Mouse (Mus musculus): Measurements from ENCODE around the gene Tns3. TPM values are rescaled to one million over a fixed set of nuclear protein-coding genes. Genes with fewer than 3 reads are reported as not detected.

Tns3 gene
- polyA plus RNA-seq, 1 experiment from 2014 or later: 8.8 TPM

- 97% methylated on average over 3 of the region's 3 CpGs for WGBS
- no peak for ATAC-seq (replicated peaks; ENCODE audit: low FRiP score)
These were observed 18.7 kb downstream of the Tns3 start for GRCm38 (mm10) chr11:8645609-8646008.

GRCm38 (mm10) chr11:8644272-8644671, 20.1 kb downstream of the Tns3 start:
- no peaks in the 10 kb centered on the region for H3K27me3 ChIP-seq (ENCODE audit: control insufficient read depth, insufficient read depth, low read length)
- no peak overlapping the region for H3K9ac ChIP-seq (ENCODE audit: low read length)
- H3K4me1 ChIP-seq (replicated peaks; ENCODE audit: control insufficient read depth, insufficient read depth, low read length): no peaks in the 10 kb centered on the region
- ATAC-seq (replicated peaks; ENCODE audit: low FRiP score): no peak
- no peak overlapping the region for H3K4me2 ChIP-seq (ENCODE audit: low read depth, low read length, severe bottlenecking)
- H3K36me3 ChIP-seq (ENCODE audit: control insufficient read depth, insufficient read depth, low read length): no peaks in the 10 kb centered on the region
- H3K4me3 ChIP-seq (ENCODE audit: low read depth, low read length): no peak overlapping the region
- 95% methylated on average over 2 of the region's 2 CpGs for WGBS
- no peak for DNase-seq (ENCODE audit: low spot score)
- H3K9me3 ChIP-seq (ENCODE audit: control insufficient read depth, low read length): no peaks in the 10 kb centered on the region
- no peak overlapping the region for H3K27ac ChIP-seq (ENCODE audit: low read depth, low read length)

More at GRCm38 (mm10) chr11:8645609-8646008, 18.7 kb downstream of the Tns3 start:
- Histone ChIP-seq H3K4me2 (ENCODE audit: low read depth, low read length, severe bottlenecking) (no peak overlapping the region), H3K27ac (ENCODE audit: low read depth, low read length) (no peak overlapping the region), H3K36me3 (ENCODE audit: control insufficient read depth, insufficient read depth, low read length) (no peaks in the 10 kb centered on the region), H3K4me3 (ENCODE audit: low read depth, low read length) (no peak overlapping the region), H3K4me1 (replicated peaks; ENCODE audit: control insufficient read depth, insufficient read depth, low read length) (no peaks in the 10 kb centered on the region), H3K9me3 (ENCODE audit: control insufficient read depth, low read length) (no peaks in the 10 kb centered on the region), H3K9ac (ENCODE audit: low read length) (no peak overlapping the region), H3K27me3 (ENCODE audit: control insufficient read depth, insufficient read depth, low read length) (no peaks in the 10 kb centered on the region)
- DNase-seq (ENCODE audit: low spot score): no peak

- no peak overlapping the region for H3K9ac ChIP-seq (ENCODE audit: low read length)
- 35% methylated on average over 10 of the region's 10 CpGs for WGBS
- ATAC-seq (replicated peaks; ENCODE audit: low FRiP score) (no peak), DNase-seq (ENCODE audit: low spot score) (no peak)
- H3K27me3 ChIP-seq (ENCODE audit: control insufficient read depth, insufficient read depth, low read length): no peaks in the 10 kb centered on the region
- no peaks in the 10 kb centered on the region for H3K4me1 ChIP-seq (replicated peaks; ENCODE audit: control insufficient read depth, insufficient read depth, low read length)
- H3K36me3 ChIP-seq (ENCODE audit: control insufficient read depth, insufficient read depth, low read length): no peaks in the 10 kb centered on the region
- no peaks in the 10 kb centered on the region for H3K9me3 ChIP-seq (ENCODE audit: control insufficient read depth, low read length)
- H3K4me2 ChIP-seq (ENCODE audit: low read depth, low read length, severe bottlenecking): no peak overlapping the region
- H3K4me3 ChIP-seq (ENCODE audit: low read depth, low read length): no peak overlapping the region
- no peak overlapping the region for H3K27ac ChIP-seq (ENCODE audit: low read depth, low read length)
These were observed 22.6 kb downstream of the Tns3 start for GRCm38 (mm10) chr11:8641634-8642277.

- ATAC-seq (replicated peaks; ENCODE audit: low FRiP score) (no peak), DNase-seq (ENCODE audit: low spot score) (no peak)
- Histone ChIP-seq H3K9me3 (ENCODE audit: control insufficient read depth, low read length) (no peaks in the 10 kb centered on the region), H3K4me2 (ENCODE audit: low read depth, low read length, severe bottlenecking) (no peak overlapping the region), H3K4me1 (replicated peaks; ENCODE audit: control insufficient read depth, insufficient read depth, low read length) (no peaks in the 10 kb centered on the region), H3K36me3 (ENCODE audit: control insufficient read depth, insufficient read depth, low read length) (no peaks in the 10 kb centered on the region), H3K27me3 (ENCODE audit: control insufficient read depth, insufficient read depth, low read length) (no peaks in the 10 kb centered on the region), H3K4me3 (ENCODE audit: low read depth, low read length) (no peak overlapping the region), H3K27ac (ENCODE audit: low read depth, low read length) (no peak overlapping the region), H3K9ac (ENCODE audit: low read length) (no peak overlapping the region)
- WGBS: 98% methylated on average over 16 of the region's 16 CpGs
These were observed 24.6 kb downstream of the Tns3 start for GRCm38 (mm10) chr11:8639726-8640125.

- H3K27ac ChIP-seq (ENCODE audit: low read depth, low read length): no peak overlapping the region
- no peaks in the 10 kb centered on the region for H3K4me1 ChIP-seq (replicated peaks; ENCODE audit: control insufficient read depth, insufficient read depth, low read length)
- no peaks in the 10 kb centered on the region for H3K9me3 ChIP-seq (ENCODE audit: control insufficient read depth, low read length)
- ATAC-seq (replicated peaks; ENCODE audit: low FRiP score) (no peak), DNase-seq (ENCODE audit: low spot score) (no peak)
- H3K9ac ChIP-seq (ENCODE audit: low read length): no peak overlapping the region
- no peak overlapping the region for H3K4me2 ChIP-seq (ENCODE audit: low read depth, low read length, severe bottlenecking)
- no peaks in the 10 kb centered on the region for H3K36me3 ChIP-seq (ENCODE audit: control insufficient read depth, insufficient read depth, low read length)
- H3K27me3 ChIP-seq (ENCODE audit: control insufficient read depth, insufficient read depth, low read length): no peaks in the 10 kb centered on the region
- no peak overlapping the region for H3K4me3 ChIP-seq (ENCODE audit: low read depth, low read length)
- WGBS: 87% methylated on average over 6 of the region's 6 CpGs
These were observed 25.2 kb downstream of the Tns3 start for GRCm38 (mm10) chr11:8639007-8639718.

- Histone ChIP-seq H3K4me3 (ENCODE audit: low read depth, low read length) (no peak overlapping the region), H3K4me1 (replicated peaks; ENCODE audit: control insufficient read depth, insufficient read depth, low read length) (no peaks in the 10 kb centered on the region), H3K9me3 (ENCODE audit: control insufficient read depth, low read length) (no peaks in the 10 kb centered on the region), H3K36me3 (ENCODE audit: control insufficient read depth, insufficient read depth, low read length) (no peaks in the 10 kb centered on the region), H3K9ac (ENCODE audit: low read length) (no peak overlapping the region), H3K27me3 (ENCODE audit: control insufficient read depth, insufficient read depth, low read length) (no peaks in the 10 kb centered on the region), H3K27ac (ENCODE audit: low read depth, low read length) (no peak overlapping the region), H3K4me2 (ENCODE audit: low read depth, low read length, severe bottlenecking) (no peak overlapping the region)
- no peak for ATAC-seq (replicated peaks; ENCODE audit: low FRiP score)
- 80% methylated on average over 10 of the region's 10 CpGs for WGBS
- DNase-seq (ENCODE audit: low spot score): no peak
These were observed 26.6 kb downstream of the Tns3 start for GRCm38 (mm10) chr11:8637469-8638447.

- Histone ChIP-seq H3K4me1 (replicated peaks; ENCODE audit: control insufficient read depth, insufficient read depth, low read length) (no peaks in the 10 kb centered on the region), H3K36me3 (ENCODE audit: control insufficient read depth, insufficient read depth, low read length) (no peaks in the 10 kb centered on the region), H3K4me3 (ENCODE audit: low read depth, low read length) (no peak overlapping the region), H3K9me3 (ENCODE audit: control insufficient read depth, low read length) (no peaks in the 10 kb centered on the region), H3K9ac (ENCODE audit: low read length) (no peak overlapping the region), H3K4me2 (ENCODE audit: low read depth, low read length, severe bottlenecking) (no peak overlapping the region), H3K27ac (ENCODE audit: low read depth, low read length) (no peak overlapping the region), H3K27me3 (ENCODE audit: control insufficient read depth, insufficient read depth, low read length) (no peaks in the 10 kb centered on the region)
- 84% methylated on average over 1 of the region's 1 CpGs for WGBS
- ATAC-seq (replicated peaks; ENCODE audit: low FRiP score): no peak
- DNase-seq (ENCODE audit: low spot score): no peak
These were observed 27.7 kb downstream of the Tns3 start for GRCm38 (mm10) chr11:8636680-8637079.

- Histone ChIP-seq H3K9ac (ENCODE audit: low read length) (no peak overlapping the region), H3K9me3 (ENCODE audit: control insufficient read depth, low read length) (no peaks in the 10 kb centered on the region), H3K4me2 (ENCODE audit: low read depth, low read length, severe bottlenecking) (no peak overlapping the region), H3K4me1 (replicated peaks; ENCODE audit: control insufficient read depth, insufficient read depth, low read length) (no peaks in the 10 kb centered on the region), H3K36me3 (ENCODE audit: control insufficient read depth, insufficient read depth, low read length) (no peaks in the 10 kb centered on the region), H3K27me3 (ENCODE audit: control insufficient read depth, insufficient read depth, low read length) (no peaks in the 10 kb centered on the region), H3K4me3 (ENCODE audit: low read depth, low read length) (no peak overlapping the region), H3K27ac (ENCODE audit: low read depth, low read length) (no peak overlapping the region)
- 78% methylated on average over 3 of the region's 3 CpGs for WGBS
- ATAC-seq (replicated peaks; ENCODE audit: low FRiP score) (no peak), DNase-seq (ENCODE audit: low spot score) (no peak)
These were observed 28.6 kb downstream of the Tns3 start for GRCm38 (mm10) chr11:8635778-8636177.

Measured in forebrain, embryonic 11.5 days (tissue).